Mouse (Mus musculus) hindbrain, embryonic 14.5 days (tissue): ENCODE results near the gene Jazf1. TPM values are rescaled to one million over a fixed set of nuclear protein-coding genes. Genes with fewer than 3 reads are reported as not detected.

Source experiments
- ATAC-seq: fragments of 200-750 bp; cut with Nextera tagmentation; 2 replicates; pipeline ENCODE4 v1.8.0; 2017; ENCODE audit warnings: moderate number of reproducible peaks, mild to moderate bottlenecking, moderate TSS enrichment, moderate library complexity; ENCODE audit not compliant: low FRiP score
- DNase-seq: peaks from one replicate; pipeline ENCODE4 v3.0.0-alpha.2; 2015; ENCODE audit warnings: low spot score
- H3K27ac ChIP-seq: fragments of 300-500 bp; sonication (generic); 2 replicates; pipeline ENCODE4 v1.5.1; 2014; ENCODE audit warnings: mild to moderate bottlenecking, moderate library complexity
- H3K27me3 ChIP-seq: fragments of 300-500 bp; sonication (generic); 2 replicates; pipeline ENCODE4 v1.6.1; 2014; ENCODE audit warnings: mild to moderate bottlenecking, low read length, mixed read lengths; ENCODE audit not compliant: control insufficient read depth, insufficient read depth
- H3K36me3 ChIP-seq: fragments of 300-500 bp; sonication (generic); replicated peaks from 2 replicates; pipeline ENCODE4 v1.6.1; 2014; ENCODE audit not compliant: control insufficient read depth, insufficient read depth
- H3K4me1 ChIP-seq: fragments of 300-500 bp; sonication (generic); replicated peaks from 2 replicates; pipeline ENCODE4 v1.6.1; 2014; ENCODE audit warnings: antibody characterized with exemption, low read length, mixed read lengths; ENCODE audit not compliant: control insufficient read depth, insufficient read depth
- H3K4me2 ChIP-seq: fragments of 300-500 bp; sonication (generic); replicated peaks from 2 replicates; pipeline ENCODE4 v1.6.1; 2014; ENCODE audit warnings: mild to moderate bottlenecking, moderate library complexity
- H3K4me3 ChIP-seq: fragments of 300-500 bp; sonication (generic); replicated peaks from 2 replicates; pipeline ENCODE4 v1.5.1; 2014; ENCODE audit warnings: mild to moderate bottlenecking, low read length
- H3K9ac ChIP-seq: fragments of 300-500 bp; sonication (generic); 2 replicates; pipeline ENCODE4 v1.6.1; 2014
- H3K9me3 ChIP-seq: fragments of 300-500 bp; sonication (generic); 2 replicates; pipeline ENCODE4 v1.6.1; 2016; ENCODE audit warnings: low read length; ENCODE audit not compliant: control insufficient read depth
- WGBS: fragments of 180-500 bp; shearing (Covaris S2); extraction: QIAGEN DNeasy Blood & Tissue Kit; methylation state at CpG from one replicate; pipeline ENCODE4 v1.1.7; 2014; 5-methylcytosine and 5-hydroxymethylcytosine counted together
- polyA plus RNA-seq: library from polyadenylated mRNA; unstranded; fragments of >200 nt; fragmentation: Nextera tagmentation; extraction: Ambion mirVana; gene quantifications from 2 replicates; pipeline ENCODE4 v1.2.1, GENCODE M21; 2014

Jazf1 gene
- polyA plus RNA-seq, 1 experiment from 2014 or later: 56.2 TPM

DNA sequence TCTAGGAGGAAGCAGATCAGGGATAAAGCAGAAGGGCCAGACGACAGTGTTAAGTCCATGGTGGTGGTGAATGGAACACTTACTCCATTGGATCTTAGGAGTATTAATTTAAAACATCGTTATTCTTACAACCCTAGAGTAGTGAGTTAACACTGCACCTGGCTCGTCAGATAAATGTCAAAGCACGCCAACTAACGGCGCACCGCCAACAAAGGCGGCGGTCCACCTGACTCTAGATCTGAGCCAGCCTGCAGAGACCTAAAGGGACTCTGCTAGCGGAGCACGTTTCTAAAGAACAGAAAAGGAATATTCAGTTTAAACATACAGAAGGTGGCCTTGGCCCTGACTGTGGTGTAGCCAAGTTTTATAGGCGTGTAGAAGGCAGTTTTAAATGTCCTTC lies 139.1 kb downstream of the Jazf1 start:
- H3K4me2 ChIP-seq: no peak overlapping the region
- H3K9me3 ChIP-seq: no peaks in the 10 kb centered on the region
- H3K27me3 ChIP-seq: no peaks in the 10 kb centered on the region
- DNase-seq (no peak), ATAC-seq (no peak)
- no peaks in the 10 kb centered on the region for H3K4me1 ChIP-seq
- 88% methylated on average over 12 of the region's 12 CpGs for WGBS
- no peak overlapping the region for H3K9ac ChIP-seq
- no peak overlapping the region for H3K4me3 ChIP-seq
- no peak overlapping the region for H3K27ac ChIP-seq
- no peaks in the 10 kb centered on the region for H3K36me3 ChIP-seq

DNA sequence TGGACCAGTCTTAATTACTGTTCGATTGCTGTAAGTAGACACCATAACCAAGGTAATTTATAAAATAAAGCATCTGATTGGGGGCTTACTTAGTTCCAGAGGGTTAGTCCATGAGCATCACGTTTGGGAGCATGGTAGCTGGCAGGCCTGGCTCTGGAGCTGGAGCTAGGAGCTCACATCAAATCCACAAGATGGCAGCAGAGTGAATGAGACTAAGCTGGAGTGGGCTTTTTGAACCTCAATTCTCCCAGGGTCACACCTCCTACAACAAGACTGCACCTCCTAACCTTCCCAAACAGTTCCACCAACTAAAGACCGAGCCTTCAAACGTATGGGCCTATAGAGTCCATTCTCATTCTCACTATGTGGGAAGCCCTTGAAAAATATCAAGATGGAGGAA lies 141.5 kb downstream of the Jazf1 start:
- no peaks in the 10 kb centered on the region for H3K9me3 ChIP-seq
- DNase-seq (no peak), ATAC-seq (no peak)
- H3K27ac ChIP-seq: no peak overlapping the region
- no peak overlapping the region for H3K4me2 ChIP-seq
- H3K4me3 ChIP-seq: no peak overlapping the region
- no peaks in the 10 kb centered on the region for H3K27me3 ChIP-seq
- H3K4me1 ChIP-seq: no peaks in the 10 kb centered on the region
- H3K36me3 ChIP-seq: no peaks in the 10 kb centered on the region
- WGBS: 79% methylated on average over 4 of the region's 4 CpGs
- H3K9ac ChIP-seq: no peak overlapping the region

GRCm38 (mm10) chr6:52925458-52926042 lies 142.9 kb downstream of the Jazf1 start:
- Histone ChIP-seq H3K36me3 (no peaks in the 10 kb centered on the region), H3K9ac (no peak overlapping the region), H3K27me3 (no peaks in the 10 kb centered on the region), H3K4me2 (no peak overlapping the region), H3K27ac (no peak overlapping the region), H3K4me3 (no peak overlapping the region), H3K4me1 (no peaks in the 10 kb centered on the region), H3K9me3 (no peaks in the 10 kb centered on the region)
- DNase-seq (no peak), ATAC-seq (no peak)
- 82% methylated on average over 9 of the region's 9 CpGs for WGBS

GRCm38 (mm10) chr6:52921248-52921647 lies 147.2 kb downstream of the Jazf1 start:
- Histone ChIP-seq H3K4me1 (no peaks in the 10 kb centered on the region), H3K9me3 (no peaks in the 10 kb centered on the region), H3K4me3 (no peak overlapping the region), H3K4me2 (no peak overlapping the region), H3K27me3 (no peaks in the 10 kb centered on the region), H3K27ac (no peak overlapping the region), H3K36me3 (no peaks in the 10 kb centered on the region), H3K9ac (no peak overlapping the region)
- ATAC-seq: no peak
- no peak for DNase-seq
- 86% methylated on average over 6 of the region's 6 CpGs for WGBS

DNA sequence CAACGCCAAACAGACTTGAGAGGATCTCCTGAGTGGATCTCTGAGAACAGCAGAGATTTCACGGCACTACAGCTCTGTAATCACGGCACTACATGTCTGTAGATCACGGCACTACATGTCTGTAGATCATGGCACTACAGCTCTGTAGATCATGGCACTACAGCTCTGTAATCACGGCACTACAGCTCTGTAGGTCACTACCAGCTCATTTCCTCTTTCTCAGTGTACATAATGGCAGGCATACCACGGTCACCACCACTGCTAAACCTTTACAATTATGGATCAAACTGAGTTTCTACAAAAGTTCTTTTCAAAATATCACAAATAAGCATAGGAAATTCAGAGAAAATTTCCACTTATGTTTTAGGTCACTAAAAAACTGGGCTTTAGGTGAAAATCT lies 147.7 kb downstream of the Jazf1 start:
- whole genome bisulfite sequencing: 90% methylated on average over 6 of the region's 6 CpGs
- H3K4me3 ChIP-seq: no peak overlapping the region
- H3K36me3 ChIP-seq: no peaks in the 10 kb centered on the region
- no peak overlapping the region for H3K4me2 ChIP-seq
- H3K27ac ChIP-seq: no peak overlapping the region
- ATAC-seq: no peak
- H3K4me1 ChIP-seq: no peaks in the 10 kb centered on the region
- H3K9me3 ChIP-seq: no peaks in the 10 kb centered on the region
- H3K9ac ChIP-seq: no peak overlapping the region
- no peaks in the 10 kb centered on the region for H3K27me3 ChIP-seq
- DNase-seq: no peak

GRCm38 (mm10) chr6:52919442-52919841 lies 149.0 kb downstream of the Jazf1 start:
- ATAC-seq (no peak), DNase-seq (no peak)
- Histone ChIP-seq H3K27ac (no peak overlapping the region), H3K36me3 (no peaks in the 10 kb centered on the region), H3K9me3 (no peaks in the 10 kb centered on the region), H3K4me2 (no peak overlapping the region), H3K4me3 (no peak overlapping the region), H3K9ac (no peak overlapping the region), H3K4me1 (no peaks in the 10 kb centered on the region), H3K27me3 (no peaks in the 10 kb centered on the region)
- WGBS: 64% methylated on average over 7 of the region's 7 CpGs

DNA sequence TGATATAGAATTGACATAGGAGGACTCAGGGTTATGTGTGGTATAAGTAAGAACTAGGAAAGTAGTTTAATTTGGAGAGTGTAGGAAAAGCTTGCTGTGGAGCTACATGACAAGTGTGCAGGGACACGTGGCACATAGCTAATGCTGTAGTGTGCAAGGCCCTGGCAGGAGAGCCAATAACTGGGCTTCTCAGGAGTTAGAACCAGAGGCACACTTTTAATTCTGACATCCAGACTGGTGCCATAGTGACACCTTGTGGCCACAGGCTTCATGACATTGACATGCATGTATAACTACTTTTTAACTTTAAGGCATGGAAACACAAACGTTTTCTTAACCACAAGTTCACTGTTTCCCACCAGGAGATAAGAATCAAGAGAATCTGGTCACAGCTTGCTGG lies 149.5 kb downstream of the Jazf1 start:
- H3K4me3 ChIP-seq: no peak overlapping the region
- WGBS: 7% methylated on average over 2 of the region's 2 CpGs
- peak; percentile 60; the same call in 1 of the 2 replicates for ATAC-seq

GRCm38 (mm10) chr6:52917471-52917870 lies 151.0 kb downstream of the Jazf1 start:
- DNase-seq (no peak), ATAC-seq (no peak)
- no peak overlapping the region for H3K4me2 ChIP-seq
- H3K9ac ChIP-seq: no peak overlapping the region
- H3K27me3 ChIP-seq: no peaks in the 10 kb centered on the region
- no peaks in the 10 kb centered on the region; the same call in 1 of the 2 replicates for H3K4me1 ChIP-seq
- whole genome bisulfite sequencing: 95% methylated on average over 4 of the region's 4 CpGs
- H3K27ac ChIP-seq: no peak overlapping the region
- H3K36me3 ChIP-seq: no peaks in the 10 kb centered on the region
- no peaks in the 10 kb centered on the region for H3K9me3 ChIP-seq
- H3K4me3 ChIP-seq: no peak overlapping the region

More for the DNA sequence above, 149.5 kb downstream of the Jazf1 start:
- H3K4me1 ChIP-seq: no peaks in the 10 kb centered on the region
- no peaks in the 10 kb centered on the region for H3K36me3 ChIP-seq
- H3K27me3 ChIP-seq: no peaks in the 10 kb centered on the region
- no peak overlapping the region for H3K27ac ChIP-seq
- no peak overlapping the region for H3K4me2 ChIP-seq
- H3K9me3 ChIP-seq: no peaks in the 10 kb centered on the region
- H3K9ac ChIP-seq: no peak overlapping the region
- DNase-seq: peak; percentile 92

- no peak overlapping the region for H3K4me3 ChIP-seq
- no peaks in the 10 kb centered on the region for H3K27me3 ChIP-seq
- no peak for DNase-seq
- ATAC-seq: no peak
- no peak overlapping the region for H3K4me2 ChIP-seq
- no peaks in the 10 kb centered on the region for H3K9me3 ChIP-seq
- no peak overlapping the region for H3K27ac ChIP-seq
- no peaks in the 10 kb centered on the region for H3K36me3 ChIP-seq
- WGBS: 84% methylated on average over 3 of the region's 3 CpGs
- H3K4me1 ChIP-seq: no peaks in the 10 kb centered on the region; the same call in 1 of the 2 replicates
- H3K9ac ChIP-seq: no peak overlapping the region
Observed at GRCm38 (mm10) chr6:52916836-52917376, 151.5 kb downstream of the Jazf1 start.

DNA sequence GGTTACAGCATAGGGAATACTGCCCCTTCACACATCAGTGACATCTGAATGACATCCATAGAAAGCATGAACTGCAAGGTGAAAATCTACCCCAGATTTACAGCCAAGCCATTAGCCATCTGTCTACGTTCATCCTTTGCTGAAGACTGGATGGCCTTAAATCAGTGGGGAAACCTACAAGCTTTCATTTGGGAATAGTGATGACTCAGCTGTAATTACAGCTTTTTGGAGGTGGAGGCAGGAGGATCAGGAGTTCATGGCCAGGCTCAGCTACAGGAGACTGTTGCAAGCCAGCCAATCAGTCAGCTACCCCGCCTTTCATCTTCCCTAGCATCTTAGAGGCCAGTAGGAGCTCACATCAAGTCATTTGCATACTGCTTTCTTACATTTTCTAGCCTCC lies 153.5 kb downstream of the Jazf1 start:
- no peak for ATAC-seq
- 66% methylated on average over 2 of the region's 2 CpGs for WGBS
- Histone ChIP-seq H3K4me1 (peaks cover 5% of the 10 kb centered on the region; the same call in 1 of the 2 replicates), H3K4me3 (no peak overlapping the region), H3K4me2 (no peak overlapping the region), H3K9me3 (no peaks in the 10 kb centered on the region), H3K9ac (no peak overlapping the region), H3K27ac (no peak overlapping the region), H3K36me3 (no peaks in the 10 kb centered on the region), H3K27me3 (no peaks in the 10 kb centered on the region)
- no peak for DNase-seq
